Mouse (Mus musculus): ENCODE measurements around the gene Rtbdn. TPM values are rescaled to one million over a fixed set of nuclear protein-coding genes. Genes with fewer than 3 reads are reported as not detected.

The Rtbdn gene
- total RNA-seq, 2 experiments from 2014 or later: not detected

DNA sequence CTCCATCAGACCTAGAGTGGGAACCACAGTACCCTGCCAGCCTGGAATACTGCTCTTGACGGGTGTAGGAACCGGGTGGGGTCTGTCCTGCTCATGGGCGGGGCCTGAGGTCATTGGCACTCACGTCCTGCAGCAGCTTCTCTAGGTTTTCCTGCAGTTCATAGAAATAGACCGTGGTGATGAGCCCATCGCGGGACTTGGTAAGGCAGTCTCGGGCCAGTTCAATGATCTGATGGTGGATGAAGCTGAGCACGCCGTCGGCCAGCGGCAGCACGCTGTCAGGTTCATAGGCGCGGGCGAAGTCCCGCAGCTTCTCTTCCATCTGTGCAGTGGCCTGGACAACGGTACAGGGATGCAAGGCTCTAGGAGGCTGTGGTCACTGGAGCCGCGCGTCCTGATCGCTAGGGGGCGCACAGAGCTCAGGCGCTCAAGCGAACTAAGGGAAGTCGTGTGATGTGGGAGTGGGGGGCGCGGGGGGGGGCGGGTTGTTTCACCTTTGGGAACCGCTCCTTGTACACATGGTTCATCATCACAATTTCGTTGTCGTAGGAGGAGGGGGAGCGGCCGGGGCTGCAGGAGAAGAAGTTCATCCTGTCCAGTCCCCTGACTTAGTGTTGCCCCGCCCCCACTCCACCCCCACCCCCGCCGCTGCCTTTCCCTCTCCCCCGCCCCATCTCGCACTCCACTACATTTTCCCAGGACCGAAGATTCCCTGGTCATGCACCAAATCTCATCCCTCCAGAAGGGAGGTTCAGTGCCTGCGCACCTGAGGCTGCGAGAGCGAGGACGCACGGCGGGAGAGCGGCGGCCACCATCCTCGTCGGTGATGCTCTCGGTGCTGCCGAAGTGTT, 18.1 kb upstream of the Rtbdn start:
- no peak overlapping the region for H3K27ac ChIP-seq
- H3K4me3 ChIP-seq: peak overlapping the region; percentile 48
- peak; percentile 76 for DNase-seq
- TF ChIP-seq CTCF (IDR thresholded peaks at IDR 0.05): peak; percentile 77
- intact Hi-C loops (cut with DNase I): loop anchor here (2.0 kb wide), 1 partner anchor 28 kb away; no protein-coding TSS in a partner anchor

DNA sequence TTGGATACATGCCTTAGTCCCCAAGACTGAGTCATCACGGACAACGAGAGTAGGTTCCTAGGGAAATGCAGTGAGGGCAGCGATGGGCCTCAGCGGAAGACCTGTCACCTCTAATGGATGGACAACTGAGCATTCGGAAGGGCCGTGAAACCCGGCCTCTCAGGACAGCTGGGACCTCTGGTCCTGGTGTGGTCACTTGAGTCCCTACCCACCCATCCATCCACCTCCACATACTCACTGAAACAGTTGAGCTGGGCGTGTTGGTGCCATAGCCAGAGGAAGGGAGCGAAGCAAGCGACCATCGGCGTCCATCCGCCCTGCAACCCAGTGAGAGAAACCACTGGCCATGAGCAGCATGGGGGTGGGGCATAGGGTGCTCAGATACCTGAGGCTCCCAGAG, 16.2 kb upstream of the Rtbdn start:
- Histone ChIP-seq H3K4me3 (no peak overlapping the region), H3K27ac (no peak overlapping the region)
- DNase-seq: no peak
- intact Hi-C loops (cut with DNase I): no loop called here
- TF ChIP-seq CTCF (IDR thresholded peaks at IDR 0.05): no peak

DNA sequence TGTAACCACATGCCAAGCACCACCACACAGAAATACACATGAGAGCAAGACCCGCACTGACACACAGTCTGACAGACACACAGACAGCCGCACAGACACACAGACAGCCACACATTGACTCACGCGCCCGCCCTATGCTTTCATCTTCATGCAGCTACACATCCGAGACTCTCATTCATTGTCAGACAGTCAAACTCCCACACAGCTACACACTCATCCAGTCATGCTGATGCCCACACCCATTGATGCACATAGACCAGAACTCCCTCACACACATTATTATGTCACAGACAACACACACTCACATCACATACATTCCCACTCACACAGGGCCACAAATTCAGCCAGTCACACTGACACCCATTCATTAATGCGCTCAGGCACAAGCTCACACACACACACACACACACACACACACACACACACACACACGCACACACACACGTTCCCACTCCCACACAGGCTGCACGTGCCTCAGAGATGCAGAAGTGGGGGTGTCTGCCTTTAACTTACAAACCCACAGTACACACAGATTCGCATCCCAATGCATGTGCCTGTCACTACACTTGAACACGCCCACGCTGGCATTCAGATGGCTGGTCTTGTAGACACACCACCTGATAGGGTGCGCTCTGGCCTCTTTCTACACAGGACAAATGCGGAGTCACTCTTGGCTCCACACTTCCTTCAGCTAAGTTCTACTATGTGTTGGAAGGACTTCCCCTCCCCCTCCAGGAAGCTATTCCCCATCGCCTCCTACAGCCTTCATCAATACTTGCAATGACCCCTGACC, 12.8 kb upstream of the Rtbdn start:
- intact Hi-C loops (cut with DNase I): no loop called here

DNA sequence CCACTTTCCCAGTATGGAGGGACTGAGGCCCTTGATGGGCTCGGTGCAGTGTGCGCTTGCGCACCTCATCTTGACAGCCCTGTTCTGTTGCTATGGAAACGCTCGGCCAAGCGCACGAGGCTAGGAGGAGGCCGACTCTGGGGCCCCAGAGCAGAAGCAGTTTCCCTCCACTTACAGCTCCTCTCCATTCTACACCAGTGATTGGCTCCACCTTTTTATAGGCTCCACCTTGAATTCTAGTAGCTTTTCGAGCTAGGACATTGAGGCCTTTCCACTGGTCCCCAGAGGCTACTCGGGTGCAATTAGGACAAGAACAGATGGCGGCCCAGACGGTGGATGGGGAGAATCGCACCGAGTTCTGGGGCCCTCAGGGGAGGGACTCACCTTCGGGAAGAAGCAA, 11.9 kb upstream of the Rtbdn start:
- H3K4me3 ChIP-seq: no peak overlapping the region
- intact Hi-C loops (cut with DNase I): no loop called here
- no peak for DNase-seq
- no peak for TF ChIP-seq CTCF (IDR thresholded peaks at IDR 0.05)
- no peak overlapping the region for H3K27ac ChIP-seq

More for the DNA sequence above, 12.8 kb upstream of the Rtbdn start:
- Histone ChIP-seq H3K4me3 (no peak overlapping the region), H3K27ac (no peak overlapping the region)
- DNase-seq: no peak
- TF ChIP-seq CTCF (IDR thresholded peaks at IDR 0.05): no peak

DNA sequence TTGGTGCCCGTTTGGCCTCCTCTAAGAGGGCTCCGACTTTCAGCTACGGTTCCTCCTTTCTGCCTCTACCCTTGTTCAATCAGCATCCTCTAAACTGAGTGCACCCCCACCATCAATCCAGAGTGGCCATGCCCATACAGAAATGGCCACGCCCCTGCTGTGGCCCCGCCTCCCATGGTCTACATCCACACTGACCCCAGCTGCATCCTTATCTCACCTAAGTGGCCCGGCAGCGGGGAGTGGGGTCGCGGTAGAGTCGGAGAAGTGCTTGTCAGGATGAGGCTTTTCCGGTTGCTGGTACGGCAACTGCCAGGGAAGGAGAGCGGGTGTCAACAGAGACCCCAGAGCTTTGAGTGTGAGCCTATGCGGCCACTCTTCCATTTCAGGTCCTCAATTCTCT, 11.3 kb upstream of the Rtbdn start:
- TF ChIP-seq CTCF (IDR thresholded peaks at IDR 0.05): no peak
- intact Hi-C loops (cut with DNase I): no loop called here
- no peak for DNase-seq
- H3K4me3 ChIP-seq: no peak overlapping the region
- H3K27ac ChIP-seq: no peak overlapping the region

DNA sequence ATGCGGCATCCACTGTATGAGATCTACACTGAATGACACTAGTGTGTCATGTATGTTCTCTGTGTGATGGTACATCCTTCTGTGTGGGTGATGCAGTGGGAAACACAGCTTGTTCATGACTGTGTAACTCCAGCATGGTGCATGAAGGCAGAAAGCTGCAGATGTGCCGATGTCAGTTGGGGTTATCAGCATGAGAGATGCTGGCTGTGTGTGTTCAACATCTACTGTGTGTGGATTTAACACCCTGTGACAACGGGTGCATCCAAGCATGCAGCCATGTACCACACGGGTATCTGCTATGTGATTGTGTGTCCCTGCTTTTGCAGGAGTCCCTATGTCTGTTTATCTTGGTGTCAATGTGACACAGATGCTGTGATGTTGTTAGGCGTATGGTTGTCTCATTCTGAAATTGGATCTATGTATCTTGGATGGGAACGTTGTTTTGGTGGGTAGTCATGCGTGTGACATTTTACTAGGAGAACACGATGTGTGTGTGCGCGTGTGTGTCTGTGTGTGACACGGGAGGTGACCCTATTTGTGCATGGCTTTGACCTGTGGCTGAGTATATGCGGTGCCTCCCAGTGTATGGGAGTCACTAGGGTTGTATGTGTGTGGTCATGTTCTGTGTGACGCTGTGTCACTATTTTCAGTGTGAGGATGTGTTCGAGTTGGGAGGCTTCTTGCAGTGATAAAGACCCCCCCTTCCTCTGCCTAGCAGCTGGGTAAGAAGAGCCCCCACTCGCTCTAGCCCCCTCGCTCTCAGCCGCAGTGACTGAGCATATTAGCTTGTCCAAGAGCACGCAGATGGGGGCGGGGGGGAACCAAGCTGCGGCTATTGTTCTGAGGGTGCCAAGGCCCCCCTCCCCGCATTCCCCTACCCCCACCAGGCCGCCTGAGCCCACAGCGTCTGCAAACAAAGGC, 10.5 kb upstream of the Rtbdn start:
- TF ChIP-seq CTCF (IDR thresholded peaks at IDR 0.05): no peak
- no peak for DNase-seq
- Histone ChIP-seq H3K4me3 (peak overlapping the region; percentile 66; the same call in 1 of the 2 replicates), H3K27ac (no peak overlapping the region)
- intact Hi-C loops (cut with DNase I): no loop called here

DNA sequence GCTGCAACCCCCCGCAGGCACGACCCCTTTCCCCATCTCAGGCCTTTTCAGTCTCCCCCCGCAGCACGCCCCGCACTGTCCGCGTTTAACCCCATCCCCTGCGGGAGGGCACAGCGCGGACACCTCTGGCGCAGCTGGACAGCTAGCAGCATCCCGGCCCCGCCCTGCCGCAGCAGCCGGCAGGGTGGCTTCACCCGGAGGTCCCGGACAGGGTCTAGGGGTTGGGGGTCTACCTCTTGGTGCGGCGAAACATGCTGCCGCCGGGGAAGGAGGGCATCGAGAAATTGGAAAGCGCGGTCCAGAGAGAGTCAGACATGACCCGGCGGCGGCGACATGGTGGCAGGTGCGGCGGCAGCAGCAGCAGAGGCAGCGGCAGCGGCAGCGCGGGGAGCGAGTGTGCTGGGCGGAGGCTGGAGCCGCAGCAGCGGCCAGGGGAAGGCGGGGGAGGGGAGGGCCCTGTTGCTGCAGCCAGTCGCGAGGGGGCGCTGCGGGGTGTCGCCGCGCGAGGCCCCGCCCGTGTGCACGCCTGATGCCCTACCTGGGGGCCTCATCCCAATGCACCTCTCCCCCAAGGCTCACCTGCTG, 9.7 kb upstream of the Rtbdn start, which contains the start of gene Mast1:
Gene Mast1, minus strand, starts transcription at position 398 of the 585 bp plus-strand sequence.
- peak; percentile 77 for DNase-seq
- TF ChIP-seq CTCF (IDR thresholded peaks at IDR 0.05): peak; percentile 81
- intact Hi-C loops (cut with DNase I): no loop called here
- Histone ChIP-seq H3K27ac (no peak within 1 kb of the TSS), H3K4me3 (peak within 1 kb of the TSS; percentile 66)

DNA sequence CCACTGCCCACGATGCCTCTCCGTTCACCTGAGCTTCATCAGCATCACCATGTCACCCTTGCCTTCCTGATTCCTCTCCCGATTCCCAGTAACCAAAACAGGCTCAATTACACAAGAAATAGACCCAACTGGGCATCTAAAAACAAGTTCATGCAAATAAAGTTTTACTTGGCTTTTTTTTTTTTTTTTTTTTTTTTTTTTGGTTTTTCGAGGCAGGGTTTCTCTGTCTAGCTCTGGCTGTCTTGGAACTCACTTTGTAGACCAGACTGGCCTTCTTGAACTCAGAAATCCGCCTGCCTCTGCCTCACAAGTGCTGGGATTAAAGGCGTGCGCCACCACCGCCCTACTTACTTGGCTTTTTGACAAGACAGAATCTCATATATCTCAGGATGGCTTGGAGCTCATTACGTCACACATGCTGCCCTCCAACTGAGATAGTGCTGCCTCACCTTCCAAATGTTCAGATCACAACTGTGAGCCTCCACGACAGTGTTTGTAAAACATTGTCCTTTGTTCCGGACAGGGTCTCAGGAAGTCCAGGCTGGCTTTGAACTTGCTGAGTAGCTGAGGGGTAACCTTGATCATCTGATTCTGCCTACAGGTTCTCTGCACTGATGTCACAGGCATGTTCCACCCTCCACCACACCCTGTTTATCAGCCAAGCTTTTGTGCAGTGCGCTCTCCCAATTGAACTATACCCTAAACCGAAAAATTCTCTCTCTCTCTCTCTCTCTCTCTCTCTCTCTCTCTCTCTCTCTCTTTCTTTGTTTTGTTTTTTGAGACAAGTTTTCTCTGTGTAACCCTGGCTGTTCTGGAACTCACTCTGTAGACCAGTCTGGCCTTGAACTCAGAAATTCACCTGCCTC, 8.9 kb upstream of the Rtbdn start:
- intact Hi-C loops (cut with DNase I): no loop called here
- no peak for DNase-seq
- peak overlapping the region; percentile 66; the same call in 1 of the 2 replicates for H3K4me3 ChIP-seq
- H3K27ac ChIP-seq: no peak overlapping the region
- TF ChIP-seq CTCF (IDR thresholded peaks at IDR 0.05): no peak

DNA sequence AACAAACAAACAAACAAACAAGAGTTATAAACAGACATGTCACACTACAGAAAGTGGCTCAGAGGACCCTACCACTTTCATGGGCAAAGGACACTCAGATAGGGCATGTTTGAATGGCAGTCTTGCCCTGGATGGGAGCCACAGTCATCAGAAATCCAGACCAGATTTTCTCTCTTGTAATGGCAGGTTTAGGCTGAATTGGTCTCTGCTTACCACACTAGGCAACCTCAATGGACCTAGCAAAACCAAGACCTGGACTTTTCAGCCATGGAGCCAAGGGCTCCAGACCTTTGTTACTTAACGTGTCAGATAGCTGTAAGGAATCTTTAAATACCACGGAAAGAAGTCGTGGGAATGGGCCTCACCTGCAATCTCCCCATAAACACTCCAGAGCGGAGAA, 3.1 kb upstream of the Rtbdn start:
- no peak overlapping the region for H3K27ac ChIP-seq
- TF ChIP-seq CTCF (IDR thresholded peaks at IDR 0.05): no peak
- no peak for DNase-seq
- no peak overlapping the region for H3K4me3 ChIP-seq
- intact Hi-C loops (cut with DNase I): no loop called here

DNA sequence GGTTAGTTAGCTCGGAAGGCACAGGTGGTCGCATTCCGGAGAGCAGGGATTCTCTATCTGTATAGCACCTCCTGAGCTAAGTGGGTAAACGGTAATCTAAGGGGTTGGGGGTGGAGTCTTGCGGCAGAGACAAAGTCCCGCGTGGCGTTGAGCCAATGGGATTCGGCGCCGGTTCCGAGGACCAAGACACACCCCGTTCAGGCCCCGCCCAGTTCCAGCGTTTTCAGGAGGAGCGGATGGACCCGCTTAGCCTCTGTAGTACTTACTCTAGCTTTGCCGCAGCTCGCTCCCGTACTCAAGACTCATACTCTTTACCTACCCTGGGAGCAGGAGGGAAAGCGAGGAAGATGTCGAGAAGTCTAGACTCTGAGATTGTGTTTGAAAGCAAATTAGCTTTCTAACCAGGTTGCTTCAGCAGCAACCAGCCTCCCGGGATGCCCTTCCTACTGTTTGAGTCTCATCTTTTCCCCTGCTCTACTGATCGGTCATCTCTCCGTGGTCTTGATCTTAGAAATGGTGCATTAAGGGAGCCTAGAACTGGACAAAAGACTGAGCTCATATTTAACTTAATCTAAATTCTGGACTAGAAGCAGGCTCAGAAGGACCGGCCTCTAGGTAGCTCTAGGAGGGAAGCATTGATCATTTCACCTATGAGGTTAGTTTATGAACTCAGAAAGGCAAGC, 2.2 kb upstream of the Rtbdn start:
- no peak overlapping the region for H3K27ac ChIP-seq
- TF ChIP-seq CTCF (IDR thresholded peaks at IDR 0.05): no peak
- peak overlapping the region; percentile 3; the same call in 1 of the 2 replicates for H3K4me3 ChIP-seq
- intact Hi-C loops (cut with DNase I): no loop called here
- DNase-seq: peak; percentile 55

Measured in gastrocnemius, adult 2 months (tissue).